Mouse (Mus musculus): Measurements from ENCODE around the gene Trmt11.

GRCm38 (mm10) chr10:30538538-30538815 lies 62.1 kb downstream of the Trmt11 start:
- TF ChIP-seq POLR2A (IDR thresholded peaks at IDR 0.05; ENCODE audit: insufficient read depth, low read depth, low read length): no peak
- TF ChIP-seq CTCF (IDR thresholded peaks at IDR 0.05; ENCODE audit: insufficient read depth, low read depth, low read length): no peak

Data from olfactory bulb, adult 2 months (tissue).